Mouse (Mus musculus): ENCODE results near the gene Pola2. TPM values are rescaled to one million over a fixed set of nuclear protein-coding genes. Genes with fewer than 3 reads are reported as not detected.

Pola2 gene
- total RNA-seq (2023), result 10 to 100 TPM; 77.0 to 78.2 TPM

GRCm38 (mm10) chr19:5963883-5964562 lies at the start of gene Pola2:
TSS of gene Pola2 (minus strand) at chr19:5964202.

GRCm38 (mm10) chr19:5986043-5986442 lies 22.0 kb upstream of the Pola2 start, which contains the start of gene Slc22a20:
TSS of gene Slc22a20 (minus strand) at chr19:5986143.

GRCm38 (mm10) chr19:5924713-5925093 lies 39.3 kb downstream of the Pola2 start, which contains the start of gene Cdc42ep2:
TSS of gene Cdc42ep2 (minus strand) at chr19:5924816.

GRCm38 (mm10) chr19:5913007-5913719 lies 50.8 kb downstream of the Pola2 start, which contains the start of gene Dpf2:
TSS of gene Dpf2 (minus strand) at chr19:5913010.

GRCm38 (mm10) chr19:5894002-5894678 lies 69.9 kb downstream of the Pola2 start, which contains the start of gene Tigd3:
TSS of gene Tigd3 (minus strand) at chr19:5894149.

Other genes with a start within 250 kb of the Pola2 start
- gene Ehbp1l1, start 237.9 kb downstream of the Pola2 start, total RNA-seq (2023), result 10 to 100 TPM; 57.1 to 58.7 TPM
- 10 to 100 TPM; 23.5 to 24.9 TPM for gene Fam89b, start 234.5 kb downstream of the Pola2 start, total RNA-seq (2023)
- gene Ltbp3, start 223.3 kb downstream of the Pola2 start, total RNA-seq (2023), result not detected
- gene Scyl1, start 192.8 kb downstream of the Pola2 start, total RNA-seq (2023), result 10 to 100 TPM; 84.0 to 96.8 TPM
- gene Frmd8, start 88.9 kb downstream of the Pola2 start, total RNA-seq (2023), result 10 to 100 TPM; 39.6 to 41.7 TPM
- 10 to 100 TPM; 21.2 to 26.6 TPM for gene Slc25a45, start 86.4 kb downstream of the Pola2 start, total RNA-seq (2023)
- 1 to 10 TPM; 3.4 to 4.2 TPM for gene Tigd3, start 70.1 kb downstream of the Pola2 start, total RNA-seq (2023)
- 100 to 1,000 TPM; 171 to 191 TPM for gene Dpf2, start 51.2 kb downstream of the Pola2 start, total RNA-seq (2023)
- not detected for gene Cdc42ep2, start 39.4 kb downstream of the Pola2 start, total RNA-seq (2023)
- not detected for gene Slc22a20, start 21.9 kb upstream of the Pola2 start, total RNA-seq (2023)
- gene Capn1, start 51.7 kb upstream of the Pola2 start, total RNA-seq (2023), result 100 to 1,000 TPM in 1 of 2 experiments, 10 to 100 TPM in 1; 97.9 to 103 TPM
- 100 to 1,000 TPM; 205 to 221 TPM for gene Syvn1, start 82.4 kb upstream of the Pola2 start, total RNA-seq (2023)
- 10 to 100 TPM; 24.4 to 30.4 TPM for gene Mrpl49, start 93.6 kb upstream of the Pola2 start, total RNA-seq (2023)
- 1,000 to 10,000 TPM; 3,281 to 3,326 TPM for gene Fau, start 93.6 kb upstream of the Pola2 start, total RNA-seq (2023)
- 10 to 100 TPM; 11.5 to 17.8 TPM for gene Znhit2, start 97.0 kb upstream of the Pola2 start, total RNA-seq (2023)
- 10 to 100 TPM; 11.2 to 16.4 TPM for gene Tm7sf2, start 104.2 kb upstream of the Pola2 start, total RNA-seq (2023)
- gene Vps51, start 113.0 kb upstream of the Pola2 start, total RNA-seq (2023), result 100 to 1,000 TPM in 1 of 2 experiments, 10 to 100 TPM in 1; 83.4 to 105 TPM
- gene Tmem262, start 115.8 kb upstream of the Pola2 start, total RNA-seq (2023), result not detected
- gene Gm28374, start 118.1 kb upstream of the Pola2 start, total RNA-seq (2023), result not detected
- gene Zfpl1, start 120.8 kb upstream of the Pola2 start, total RNA-seq (2023), result 10 to 100 TPM; 51.4 to 65.8 TPM
- 1 to 10 TPM; 1.6 TPM for gene Cdca5, start 120.8 kb upstream of the Pola2 start, total RNA-seq (2023)
- not detected for gene AC131692.1, start 130.2 kb upstream of the Pola2 start, total RNA-seq (2023)
- not detected for gene Naaladl1, start 141.6 kb upstream of the Pola2 start, total RNA-seq (2023)
- gene Sac3d1, start 154.4 kb upstream of the Pola2 start, total RNA-seq (2023), result 1 to 10 TPM; 8.8 to 10.0 TPM
- 10 to 100 TPM; 41.1 to 46.7 TPM for gene Snx15, start 164.1 kb upstream of the Pola2 start, total RNA-seq (2023)
- not detected for gene Batf2, start 176.8 kb upstream of the Pola2 start, total RNA-seq (2023)
- gene Arl2, start 177.3 kb upstream of the Pola2 start, total RNA-seq (2023), result 10 to 100 TPM; 31.4 to 32.2 TPM
- not detected for gene Majin, start 220.2 kb upstream of the Pola2 start, total RNA-seq (2023)

Data from B cell, adult 67 days (primary cell).